In genomic region chr13:20900396-20900971, GRCm38 (mm10) we compare ENCODE assay signal across 9 mouse cellular contexts.
A peak's percentile ranks its signal among the peaks of the same experiment; 100 is the strongest.
DNase-seq lines count a peak whose midpoint lies in the region; ATAC-seq and TF ChIP-seq lines count a peak whose summit lies in the region.
"Had no signal": no experiment of that assay in that cellular context is flagged by ENCODE, and none has a peak within 500 bp of the region (broad histone marks: within the 10 kb centered on the region; RNA-seq: fewer than 3 reads in every experiment).

No protein-coding gene starts in this region.

- H3K27me3 ChIP-seq in forebrain, postnatal 0 days (ENCODE audit: insufficient read depth, low read length): no peaks in the 10 kb centered on the region
- no peaks in the 10 kb centered on the region for H3K27me3 ChIP-seq in intestine, postnatal 0 days (replicated peaks; ENCODE audit: control insufficient read depth, insufficient read depth, low read length)
- no peaks in the 10 kb centered on the region for H3K27me3 ChIP-seq in midbrain, embryonic 13.5 days
- H3K27me3 ChIP-seq: liver, embryonic 13.5 days had no signal

- no peaks in the 10 kb centered on the region for H3K9me3 ChIP-seq in forebrain, postnatal 0 days (ENCODE audit: low read length)
- no peaks in the 10 kb centered on the region for H3K9me3 ChIP-seq in intestine, postnatal 0 days (ENCODE audit: control insufficient read depth)
- H3K9me3 ChIP-seq in midbrain, embryonic 13.5 days: no peaks in the 10 kb centered on the region
- H3K9me3 ChIP-seq: liver, embryonic 13.5 days had no signal

- TF ChIP-seq CTCF in forebrain, postnatal 0 days (IDR thresholded peaks at IDR 0.05; ENCODE audit: low read depth): no peak
- no peak for TF ChIP-seq CTCF in intestine, postnatal 0 days (IDR thresholded peaks at IDR 0.05; ENCODE audit: low read depth)

- WGBS in forebrain, postnatal 0 days: 34% methylated on average over 8 of the region's 8 CpGs
- WGBS in intestine, postnatal 0 days: 44% methylated on average over 8 of the region's 8 CpGs
- WGBS in midbrain, embryonic 13.5 days: 49% methylated on average over 8 of the region's 8 CpGs

- no peak overlapping the region for H3K4me2 ChIP-seq in forebrain, postnatal 0 days (ENCODE audit: low read depth)
- H3K4me2 ChIP-seq in intestine, postnatal 0 days (replicated peaks; ENCODE audit: low read depth): no peak overlapping the region
- no peak overlapping the region for H3K4me2 ChIP-seq in midbrain, embryonic 13.5 days (replicated peaks)
- H3K4me2 ChIP-seq: liver, embryonic 13.5 days had no signal

- H3K4me1 ChIP-seq in forebrain, postnatal 0 days (ENCODE audit: insufficient read depth): peaks cover 13% of the 10 kb centered on the region; the same call in 1 of the 2 replicates
- H3K4me1 ChIP-seq in intestine, postnatal 0 days (replicated peaks; ENCODE audit: control insufficient read depth, insufficient read depth, low read length): no peaks in the 10 kb centered on the region
- peaks cover 7% of the 10 kb centered on the region for H3K4me1 ChIP-seq in midbrain, embryonic 13.5 days (replicated peaks)
- H3K4me1 ChIP-seq: liver, embryonic 13.5 days had no signal

- no peaks in the 10 kb centered on the region for H3K36me3 ChIP-seq in forebrain, postnatal 0 days (ENCODE audit: insufficient read depth)
- no peaks in the 10 kb centered on the region for H3K36me3 ChIP-seq in intestine, postnatal 0 days (ENCODE audit: control insufficient read depth, insufficient read depth)
- no peaks in the 10 kb centered on the region for H3K36me3 ChIP-seq in midbrain, embryonic 13.5 days
- H3K36me3 ChIP-seq: liver, embryonic 13.5 days had no signal

- no peak for DNase-seq in frontal cortex, postnatal 14 days (ENCODE audit: low spot score in 2 of 2)
- peak; percentile 88 for DNase-seq in brain, adult 2 months (ENCODE audit: low read depth, low spot score)
- DNase-seq in forebrain, postnatal 0 days: peak; percentile 61
- DNase-seq in yolk sac, embryonic 10.5 days (ENCODE audit: low spot score): no peak
- DNase-seq: liver, embryonic 13.5 days had no signal

- H3K4me3 ChIP-seq in forebrain, postnatal 0 days (ENCODE audit: low read depth, low read length): no peak overlapping the region
- no peak overlapping the region for H3K4me3 ChIP-seq in intestine, postnatal 0 days (ENCODE audit: low read depth, low read length)
- H3K4me3 ChIP-seq in midbrain, embryonic 13.5 days (replicated peaks): no peak overlapping the region
- H3K4me3 ChIP-seq: liver, embryonic 13.5 days had no signal

- peak; percentile 5; the same call in 1 of the 2 replicates for ATAC-seq in frontal cortex, adult (ENCODE audit: low TSS enrichment)
- ATAC-seq in forebrain, postnatal 0 days: peak; percentile 69
- ATAC-seq in intestine, postnatal 0 days: peak; percentile 59
- ATAC-seq in midbrain, embryonic 13.5 days: peak; percentile 89
- no peak for ATAC-seq in inflammation-experienced regulatory T-cells, adult 6 months

- no peak overlapping the region for H3K9ac ChIP-seq in forebrain, postnatal 0 days
- no peak overlapping the region for H3K9ac ChIP-seq in intestine, postnatal 0 days (ENCODE audit: low read depth, low read length)
- no peak overlapping the region for H3K9ac ChIP-seq in midbrain, embryonic 13.5 days (replicated peaks)
- H3K9ac ChIP-seq: liver, embryonic 13.5 days had no signal

- H3K27ac ChIP-seq in forebrain, postnatal 0 days (ENCODE audit: low read depth, low read length): no peak overlapping the region
- no peak overlapping the region for H3K27ac ChIP-seq in intestine, postnatal 0 days (ENCODE audit: low read depth, low read length)
- no peak overlapping the region for H3K27ac ChIP-seq in midbrain, embryonic 13.5 days
- H3K27ac ChIP-seq: liver, embryonic 13.5 days had no signal

Comparison
In these comparisons a context has a peak if more than half of its experiments do, and no peak if none do; other contexts are left out.
1. DNase-seq: peak in brain, adult 2 months (single experiment) and forebrain, postnatal 0 days (single experiment); none in frontal cortex, postnatal 14 days (0 of 2) and yolk sac, embryonic 10.5 days (single experiment).